Mouse (Mus musculus) spleen, adult 10 weeks (tissue): ENCODE data around the gene Olfr430. TPM values are rescaled to one million over a fixed set of nuclear protein-coding genes. Genes with fewer than 3 reads are reported as not detected.

Experiments
- polyA plus RNA-seq: library from polyadenylated mRNA; stranded (reverse); fragments of 350-450 nt; fragmentation: Illumina TruSeq; extraction: RNeasy Lipid Tissue Mini Kit (QIAGEN cat#74804); gene quantifications from one replicate; pipeline ENCODE4 v1.2.3, GENCODE M21; 2015; ENCODE audit warnings: low replicate concordance; ENCODE audit not compliant: insufficient read depth

Gene Olfr430
- not detected for polyA plus RNA-seq

DNA sequence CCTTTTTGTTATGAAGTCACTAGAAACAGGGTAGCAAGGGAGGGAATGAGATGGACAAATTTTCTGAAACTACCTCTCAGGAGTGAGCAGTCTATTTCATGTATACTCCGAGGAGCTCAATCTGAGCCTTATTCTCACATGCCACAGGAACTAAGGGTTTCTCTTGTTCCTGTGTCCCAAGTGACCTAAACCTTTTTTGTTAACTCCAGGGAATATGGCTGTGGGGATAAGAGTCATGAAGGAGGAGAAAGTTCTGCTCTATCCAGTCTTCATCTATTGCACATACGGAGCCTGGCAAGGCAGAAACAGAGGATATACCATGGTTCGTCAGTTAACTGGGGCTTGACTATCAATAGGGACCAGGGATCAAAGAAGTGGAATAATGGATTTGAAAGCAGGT lies at the start of gene Olfr430:
Olfr430 (plus strand) TSS at position 301 of the 400 bp plus-strand sequence.

DNA sequence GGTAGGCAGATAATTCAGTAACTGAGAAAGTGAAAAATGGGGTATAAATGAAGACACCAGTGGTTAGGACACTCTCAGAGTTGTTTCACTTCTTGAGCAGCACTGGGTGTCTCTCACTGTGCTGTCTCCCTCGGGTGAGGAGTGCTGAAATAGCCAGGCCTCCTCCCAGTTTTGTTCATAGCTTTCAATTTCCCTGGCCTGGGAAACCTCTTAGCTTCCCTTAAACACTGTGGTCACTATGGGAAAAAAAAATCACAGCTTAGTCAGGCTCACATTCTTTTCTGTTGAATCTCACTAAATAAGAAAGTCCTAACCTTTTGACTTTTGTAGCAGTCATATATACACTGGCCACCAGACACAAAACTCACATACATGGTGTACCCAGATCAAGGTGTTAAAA lies 34.7 kb upstream of the Olfr430 start, which contains the start of gene Ifi205:
Ifi205 (minus strand) TSS at position 113 of the 400 bp plus-strand sequence.

DNA sequence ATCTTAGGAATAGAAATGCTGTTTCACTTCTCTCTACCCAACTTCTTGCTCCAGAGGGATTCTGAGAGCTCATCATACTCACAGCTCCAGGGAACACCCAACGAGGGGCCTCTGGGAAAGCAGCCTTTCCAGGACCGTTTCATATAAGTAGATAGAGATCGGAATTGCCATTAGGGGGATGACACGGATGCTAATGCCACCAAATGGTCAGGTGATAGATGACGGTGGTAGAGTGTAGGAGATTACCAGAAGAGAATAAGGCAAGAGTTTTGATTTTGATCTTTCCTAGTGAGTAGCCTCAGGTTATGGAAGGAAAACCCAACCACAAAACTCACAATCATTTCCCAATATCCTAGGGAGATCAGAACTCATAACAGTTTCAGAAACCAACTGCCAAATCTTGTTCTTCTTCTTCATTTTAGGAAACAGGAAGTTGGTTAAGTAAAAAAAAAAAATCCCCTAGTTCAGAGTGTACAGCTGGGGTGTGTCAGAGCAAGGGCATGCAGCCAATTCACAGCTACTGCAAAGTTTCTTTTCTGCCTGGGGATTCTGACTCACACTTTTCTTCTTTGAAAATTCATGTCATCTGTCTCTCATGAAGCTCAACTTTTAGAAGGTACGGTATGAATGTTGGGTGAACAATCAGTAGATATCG lies 25.8 kb upstream of the Olfr430 start, which contains the start of gene Olfr433:
Olfr433 (plus strand) TSS at position 183 of the 655 bp plus-strand sequence.

DNA sequence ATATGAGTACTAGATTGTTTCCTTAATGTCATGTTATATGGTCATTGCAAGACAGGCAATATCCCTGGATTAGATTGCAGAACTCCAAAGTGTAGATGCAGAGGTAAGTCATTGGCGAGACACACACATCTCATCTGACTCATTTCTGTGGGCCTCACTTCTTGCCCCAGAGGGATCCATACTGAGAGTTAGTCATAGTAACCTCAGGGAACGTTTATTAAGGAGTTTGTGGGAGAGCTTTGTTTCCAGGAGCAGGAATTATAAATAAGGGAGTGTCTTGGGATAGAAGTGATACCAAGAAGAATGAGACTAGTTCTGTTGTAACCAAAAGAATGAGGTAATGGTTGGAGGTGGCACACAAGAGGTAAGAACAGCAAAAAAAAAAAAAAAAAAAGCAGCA lies 17.5 kb upstream of the Olfr430 start, which contains the start of gene Olfr432:
Olfr432 (plus strand) TSS at position 313 of the 400 bp plus-strand sequence.

DNA sequence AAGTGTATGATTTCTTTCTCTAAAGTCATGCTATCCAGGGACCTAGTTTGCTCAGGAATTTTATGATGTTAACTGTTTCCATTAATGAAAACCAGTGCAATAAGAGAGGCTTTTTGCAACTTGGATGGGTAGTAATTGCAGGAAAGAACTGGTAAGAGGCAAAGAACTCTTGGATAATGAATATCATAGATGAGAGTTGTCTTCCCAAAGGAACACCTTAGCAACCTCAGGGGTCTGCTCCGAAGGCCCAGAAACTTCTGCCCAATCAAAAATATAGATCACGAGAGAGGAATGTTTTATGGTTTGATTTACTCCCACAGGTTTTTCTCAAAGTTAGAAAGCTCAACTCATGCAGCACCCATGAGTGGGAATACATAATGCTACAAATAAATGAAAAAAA lies 17.6 kb downstream of the Olfr430 start, which contains the start of gene Olfr429:
Olfr429 (plus strand) TSS at position 301 of the 400 bp plus-strand sequence.

DNA sequence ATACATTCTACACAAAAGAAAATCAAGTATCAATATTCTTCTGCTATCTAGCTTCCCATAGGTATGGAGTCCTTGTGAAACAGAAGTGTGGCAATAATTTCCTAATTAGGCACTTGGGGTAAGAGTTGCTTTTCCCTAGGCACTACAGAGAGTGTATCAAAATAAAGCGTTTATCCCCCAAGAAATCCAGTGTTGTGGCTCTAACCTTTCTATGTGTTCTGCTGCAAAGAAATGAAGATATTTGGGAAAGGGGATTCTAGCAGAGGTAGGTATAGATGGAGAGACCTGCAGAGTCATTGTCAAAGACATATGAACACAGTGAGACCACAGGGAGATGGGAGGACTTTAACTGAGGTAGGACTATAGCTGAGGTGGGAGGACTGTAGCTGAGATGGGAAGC lies 30.2 kb downstream of the Olfr430 start, which contains the start of gene Olfr427:
Olfr427 (plus strand) TSS at position 301 of the 400 bp plus-strand sequence.

DNA sequence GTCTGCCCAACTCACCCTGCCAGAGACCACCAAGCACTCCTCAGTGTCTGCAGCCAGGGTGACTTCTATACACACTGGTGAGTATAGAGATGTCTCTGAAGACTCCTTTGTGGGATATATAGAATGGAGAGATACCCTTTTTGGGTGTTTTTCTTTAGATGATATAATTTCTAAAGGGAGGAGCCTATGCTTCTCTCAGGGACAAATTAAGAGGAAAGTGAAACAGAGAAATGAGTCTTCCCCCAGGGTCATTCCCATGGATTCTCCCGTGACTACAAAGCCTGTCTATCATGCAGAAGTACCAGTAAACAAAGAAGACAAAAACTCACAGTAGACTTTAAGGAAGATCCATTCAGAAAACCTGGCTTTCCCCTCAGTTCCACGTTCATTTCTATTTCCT lies 54.7 kb downstream of the Olfr430 start, which contains the start of gene Olfr231:
Olfr231 (minus strand) TSS at position 101 of the 400 bp plus-strand sequence.

Other genes with a start within 250 kb of the Olfr430 start
- gene Ifi211, start 153.6 kb upstream of the Olfr430 start, polyA plus RNA-seq = 31.5 TPM
- 843 TPM for gene Mndal, start 124.1 kb upstream of the Olfr430 start, polyA plus RNA-seq
- 491 TPM for gene Ifi203, start 123.9 kb upstream of the Olfr430 start, polyA plus RNA-seq
- gene Ifi202b, start 83.9 kb upstream of the Olfr430 start, polyA plus RNA-seq = not detected
- gene Ifi205, start 34.8 kb upstream of the Olfr430 start, polyA plus RNA-seq = 77.1 TPM
- 1.1 TPM for gene Olfr433, start 25.9 kb upstream of the Olfr430 start, polyA plus RNA-seq
- gene Olfr432, start 17.4 kb upstream of the Olfr430 start, polyA plus RNA-seq = 0.10 TPM
- gene Olfr429, start 17.7 kb downstream of the Olfr430 start, polyA plus RNA-seq = not detected
- gene Olfr427, start 30.3 kb downstream of the Olfr430 start, polyA plus RNA-seq = not detected
- not detected for gene Olfr231, start 54.6 kb downstream of the Olfr430 start, polyA plus RNA-seq
- not detected for gene Olfr424, start 64.9 kb downstream of the Olfr430 start, polyA plus RNA-seq
- gene Olfr420, start 89.0 kb downstream of the Olfr430 start, polyA plus RNA-seq = not detected
- gene Spta1, start 106.2 kb downstream of the Olfr430 start, polyA plus RNA-seq = 12.5 TPM
- not detected for gene Olfr419, start 185.5 kb downstream of the Olfr430 start, polyA plus RNA-seq